Mouse (Mus musculus) midbrain, embryonic 14.5 days (tissue): ENCODE measurements around the gene 3110082I17Rik. TPM values are rescaled to one million over a fixed set of nuclear protein-coding genes. Genes with fewer than 3 reads are reported as not detected.

Source experiments
- ATAC-seq: fragments of 200-750 bp; cut with Nextera tagmentation; 2 replicates; pipeline ENCODE4 v1.8.0; 2017; ENCODE audit warnings: moderate number of reproducible peaks, moderate library complexity; ENCODE audit not compliant: low FRiP score, low TSS enrichment
- DNase-seq: peaks from one replicate; pipeline ENCODE4 v3.0.0-alpha.2; 2015
- H3K27ac ChIP-seq: fragments of 300-500 bp; sonication (generic); replicated peaks from 2 replicates; pipeline ENCODE4 v1.5.1; 2014; ENCODE audit warnings: mild to moderate bottlenecking, low read depth, low read length, moderate library complexity
- H3K27me3 ChIP-seq: fragments of 300-500 bp; sonication (generic); 2 replicates; pipeline ENCODE4 v1.6.1; 2014; ENCODE audit warnings: low read length, control low read depth, mixed read lengths; ENCODE audit not compliant: control insufficient read depth, insufficient read depth
- H3K36me3 ChIP-seq: fragments of 300-500 bp; sonication (generic); 2 replicates; pipeline ENCODE4 v1.6.1; 2014; ENCODE audit warnings: low read length, control low read depth; ENCODE audit not compliant: control insufficient read depth, insufficient read depth
- H3K4me1 ChIP-seq: fragments of 300-500 bp; sonication (generic); 2 replicates; pipeline ENCODE4 v1.6.1; 2014; ENCODE audit warnings: mild to moderate bottlenecking, antibody characterized with exemption, low read length, control low read depth; ENCODE audit not compliant: control insufficient read depth, insufficient read depth
- H3K4me2 ChIP-seq: fragments of 300-500 bp; sonication (generic); 2 replicates; pipeline ENCODE4 v1.6.1; 2014; ENCODE audit warnings: mild to moderate bottlenecking, low read length, moderate library complexity
- H3K4me3 ChIP-seq: fragments of 300-500 bp; sonication (generic); replicated peaks from 2 replicates; pipeline ENCODE4 v1.5.1; 2014; ENCODE audit warnings: low read depth, low read length
- H3K9ac ChIP-seq: fragments of 300-500 bp; sonication (generic); replicated peaks from 2 replicates; pipeline ENCODE4 v1.6.1; 2014; ENCODE audit warnings: mild to moderate bottlenecking, low read length, moderate library complexity
- H3K9me3 ChIP-seq: fragments of 300-500 bp; sonication (generic); 2 replicates; pipeline ENCODE4 v1.6.1; 2016; ENCODE audit warnings: low read length, control low read depth, mixed read lengths; ENCODE audit not compliant: control insufficient read depth
- WGBS: fragments of 180-500 bp; shearing (Covaris S2); extraction: QIAGEN DNeasy Blood & Tissue Kit; methylation state at CpG from one replicate; pipeline ENCODE4 v1.1.7; 2014; 5-methylcytosine and 5-hydroxymethylcytosine counted together
- polyA plus RNA-seq: library from polyadenylated mRNA; unstranded; fragments of >200 nt; fragmentation: Nextera tagmentation; extraction: Ambion mirVana; gene quantifications from 2 replicates; pipeline ENCODE4 v1.2.1, GENCODE M21; 2014

Gene 3110082I17Rik
- polyA plus RNA-seq, 1 experiment from 2014 or later, result 12.8 TPM

- ATAC-seq, result no peak
- WGBS, result 82% methylated on average over 11 of the region's 11 CpGs
These were observed 93.8 kb downstream of the 3110082I17Rik start for GRCm38 (mm10) chr5:139366484-139366883.

GRCm38 (mm10) chr5:139365827-139366226 is 94.5 kb downstream of the 3110082I17Rik start:
- Histone ChIP-seq H3K36me3 (peaks cover 3% of the 10 kb centered on the region; the same call in 1 of the 2 replicates), H3K4me1 (0 out of 2 replicates have a peak, but pooled peaks cover 2% of the 10 kb centered on the region), H3K4me3 (no peak overlapping the region), H3K9me3 (no peaks in the 10 kb centered on the region), H3K4me2 (no peak overlapping the region), H3K27me3 (no peaks in the 10 kb centered on the region), H3K27ac (no peak overlapping the region), H3K9ac (no peak overlapping the region)
- no peak for DNase-seq
- ATAC-seq, result no peak
- WGBS, result 73% methylated on average over 1 of the region's 1 CpGs

More at GRCm38 (mm10) chr5:139366484-139366883, 93.8 kb downstream of the 3110082I17Rik start:
- Histone ChIP-seq H3K9me3 (no peaks in the 10 kb centered on the region), H3K9ac (no peak overlapping the region), H3K4me3 (no peak overlapping the region), H3K4me1 (peaks cover 6% of the 10 kb centered on the region; the same call in 1 of the 2 replicates), H3K4me2 (no peak overlapping the region), H3K27me3 (no peaks in the 10 kb centered on the region), H3K36me3 (peaks cover 3% of the 10 kb centered on the region; the same call in 1 of the 2 replicates), H3K27ac (no peak overlapping the region)
- no peak for DNase-seq

GRCm38 (mm10) chr5:139364911-139365571 is 95.3 kb downstream of the 3110082I17Rik start:
- no peak overlapping the region for H3K4me2 ChIP-seq
- no peak overlapping the region; the same call in 1 of the 2 replicates for H3K27ac ChIP-seq
- ATAC-seq (no peak; the same call in 1 of the 2 replicates), DNase-seq (peak; percentile 41)
- H3K36me3 ChIP-seq, result peaks cover 3% of the 10 kb centered on the region; the same call in 1 of the 2 replicates
- H3K4me3 ChIP-seq, result no peak overlapping the region
- no peaks in the 10 kb centered on the region for H3K9me3 ChIP-seq
- WGBS, result 45% methylated on average over 5 of the region's 5 CpGs
- H3K4me1 ChIP-seq, result no peaks in the 10 kb centered on the region
- H3K9ac ChIP-seq, result no peak overlapping the region
- H3K27me3 ChIP-seq, result no peaks in the 10 kb centered on the region

- 41% methylated on average over 12 of the region's 12 CpGs for WGBS
- no peak overlapping the region for H3K27ac ChIP-seq
These were observed 95.9 kb downstream of the 3110082I17Rik start for GRCm38 (mm10) chr5:139364260-139364910.

GRCm38 (mm10) chr5:139363858-139364257 is 96.5 kb downstream of the 3110082I17Rik start:
- no peak overlapping the region for H3K4me2 ChIP-seq
- DNase-seq, result no peak
- H3K27ac ChIP-seq, result no peak overlapping the region
- H3K36me3 ChIP-seq, result peaks cover 3% of the 10 kb centered on the region; the same call in 1 of the 2 replicates
- ATAC-seq, result no peak
- 66% methylated on average over 7 of the region's 7 CpGs for WGBS
- H3K27me3 ChIP-seq, result no peaks in the 10 kb centered on the region
- H3K4me1 ChIP-seq, result no peaks in the 10 kb centered on the region
- no peaks in the 10 kb centered on the region for H3K9me3 ChIP-seq
- no peak overlapping the region for H3K9ac ChIP-seq
- no peak overlapping the region for H3K4me3 ChIP-seq

More at GRCm38 (mm10) chr5:139364260-139364910, 95.9 kb downstream of the 3110082I17Rik start:
- Histone ChIP-seq H3K4me1 (no peaks in the 10 kb centered on the region), H3K9me3 (no peaks in the 10 kb centered on the region), H3K36me3 (peaks cover 3% of the 10 kb centered on the region; the same call in 1 of the 2 replicates), H3K4me2 (no peak overlapping the region), H3K27me3 (no peaks in the 10 kb centered on the region), H3K9ac (no peak overlapping the region), H3K4me3 (no peak overlapping the region)
- ATAC-seq, result peak; percentile 63; the same call in 1 of the 2 replicates
- peak; percentile 94 for DNase-seq

GRCm38 (mm10) chr5:139359244-139359643 is 101.1 kb downstream of the 3110082I17Rik start:
- ATAC-seq, result no peak
- Histone ChIP-seq H3K9ac (no peak overlapping the region), H3K4me2 (no peak overlapping the region), H3K27me3 (no peaks in the 10 kb centered on the region), H3K27ac (no peak overlapping the region), H3K4me3 (no peak overlapping the region), H3K36me3 (peaks cover 3% of the 10 kb centered on the region; the same call in 1 of the 2 replicates), H3K9me3 (no peaks in the 10 kb centered on the region), H3K4me1 (no peaks in the 10 kb centered on the region)
- DNase-seq, result no peak
- WGBS, result 93% methylated on average over 5 of the region's 5 CpGs

GRCm38 (mm10) chr5:139358653-139359052 is 101.7 kb downstream of the 3110082I17Rik start:
- WGBS, result 89% methylated on average over 2 of the region's 2 CpGs
- peak; percentile 57 for DNase-seq
- no peak overlapping the region for H3K4me2 ChIP-seq
- H3K27ac ChIP-seq, result no peak overlapping the region
- H3K9ac ChIP-seq, result no peak overlapping the region
- no peaks in the 10 kb centered on the region for H3K9me3 ChIP-seq
- H3K4me3 ChIP-seq, result no peak overlapping the region
- no peaks in the 10 kb centered on the region for H3K4me1 ChIP-seq
- no peak for ATAC-seq
- peaks cover 3% of the 10 kb centered on the region; the same call in 1 of the 2 replicates for H3K36me3 ChIP-seq
- H3K27me3 ChIP-seq, result no peaks in the 10 kb centered on the region

- H3K9me3 ChIP-seq, result no peaks in the 10 kb centered on the region
- no peak overlapping the region for H3K4me2 ChIP-seq
- H3K4me1 ChIP-seq, result no peaks in the 10 kb centered on the region
- no peak for ATAC-seq
- no peak overlapping the region for H3K27ac ChIP-seq
- WGBS, result 36% methylated on average over 19 of the region's 19 CpGs
- H3K36me3 ChIP-seq, result no peaks in the 10 kb centered on the region
- no peak overlapping the region for H3K4me3 ChIP-seq
- no peak overlapping the region for H3K9ac ChIP-seq
- DNase-seq, result peak; percentile 80
- H3K27me3 ChIP-seq, result no peaks in the 10 kb centered on the region
These were observed 105.0 kb downstream of the 3110082I17Rik start for GRCm38 (mm10) chr5:139355235-139355772.
